Mouse (Mus musculus): ENCODE data around the gene Pde10a.

DNA sequence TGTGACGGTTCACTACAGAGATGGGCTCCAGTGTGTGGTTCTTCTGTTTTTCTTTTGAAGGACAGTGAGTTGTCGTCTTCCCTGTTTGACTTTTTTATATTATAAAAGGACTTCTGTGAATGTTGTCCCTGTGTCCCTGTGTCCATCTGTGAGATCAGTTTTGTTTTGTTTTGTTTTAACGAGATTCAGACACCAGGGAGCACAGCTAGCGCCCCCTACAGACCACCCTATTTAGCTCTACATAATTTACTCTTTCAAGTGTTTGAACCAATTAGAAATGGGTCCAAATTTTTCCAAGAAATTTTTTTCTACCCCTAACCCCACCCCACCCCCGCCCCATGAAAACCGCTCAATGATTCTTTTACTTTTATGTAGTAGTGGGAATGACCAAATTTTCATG is 205.9 kb downstream of the Pde10a start:
- TF ChIP-seq CTCF (IDR thresholded peaks at IDR 0.05) = peak; percentile 31
- no peak for TF ChIP-seq EP300 (IDR thresholded peaks at IDR 0.05; ENCODE audit: insufficient read depth, low read depth, low read length)
- TF ChIP-seq POLR2A (IDR thresholded peaks at IDR 0.05; ENCODE audit: insufficient read depth, low read depth, low read length) = no peak
